Mouse (Mus musculus): Measurements from ENCODE around the gene Celf5.

Celf5 gene

GRCm38 (mm10) chr10:81413310-81414261 is 68.9 kb downstream of the Celf5 start:
- no peak for DNase-seq (ENCODE audit: low spot score in 2 of 2)

- DNase-seq (ENCODE audit: low spot score in 2 of 2), result no peak
Measured at GRCm38 (mm10) chr10:81412586-81413309, 69.8 kb downstream of the Celf5 start.

- no peak for DNase-seq (ENCODE audit: low spot score in 2 of 2)
Measured at GRCm38 (mm10) chr10:81411471-81412400, 70.8 kb downstream of the Celf5 start.

GRCm38 (mm10) chr10:81410981-81411380 is 71.5 kb downstream of the Celf5 start:
- DNase-seq (ENCODE audit: low spot score in 2 of 2), result no peak

GRCm38 (mm10) chr10:81410350-81410749 is 72.2 kb downstream of the Celf5 start:
- no peak for DNase-seq (ENCODE audit: low spot score in 2 of 2)

DNA sequence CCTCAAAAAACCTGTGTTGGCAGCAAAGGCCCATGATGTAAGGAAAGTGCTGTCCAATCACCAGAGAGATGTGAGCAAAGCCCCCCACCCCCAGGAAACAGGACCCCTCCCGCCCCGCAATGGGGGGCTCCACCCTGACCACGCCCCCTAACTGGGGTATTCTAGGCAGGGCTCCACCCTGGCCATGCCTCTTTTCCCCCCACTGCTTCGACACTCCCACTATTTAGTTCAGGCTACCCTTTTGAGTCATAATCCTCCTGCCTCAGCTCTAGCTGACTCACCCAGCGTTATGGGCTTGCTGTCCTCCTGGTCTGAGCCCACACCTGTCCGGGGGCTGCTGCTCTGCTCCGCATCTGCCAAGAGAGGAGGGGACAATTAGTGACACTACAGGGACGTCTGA is 73.2 kb downstream of the Celf5 start:
- no peak for DNase-seq (ENCODE audit: low spot score in 2 of 2)

All from spleen, postnatal 14 days (tissue).